Mouse (Mus musculus): Measurements from ENCODE around the gene Pxdn. TPM values are rescaled to one million over a fixed set of nuclear protein-coding genes. Genes with fewer than 3 reads are reported as not detected.
A peak's percentile ranks its signal among the peaks of the same experiment; 100 is the strongest.

Gene Pxdn
- total RNA-seq, 1 experiment from 2014 or later, result 104 TPM

GRCm38 (mm10) chr12:30027721-30028340 lies 90.4 kb downstream of the Pxdn start:
- no peak for DNase-seq

GRCm38 (mm10) chr12:30029111-30029510 lies 91.7 kb downstream of the Pxdn start:
- no peak for DNase-seq

GRCm38 (mm10) chr12:30030571-30030970 lies 93.2 kb downstream of the Pxdn start:
- DNase-seq, result no peak

- DNase-seq, result no peak
These were observed 97.3 kb downstream of the Pxdn start for GRCm38 (mm10) chr12:30034681-30035080.

GRCm38 (mm10) chr12:30035406-30035805 lies 98.0 kb downstream of the Pxdn start:
- no peak for DNase-seq

- DNase-seq, result no peak
These were observed 98.6 kb downstream of the Pxdn start for GRCm38 (mm10) chr12:30035841-30036568.

GRCm38 (mm10) chr12:30036569-30037055 lies 99.2 kb downstream of the Pxdn start:
- no peak for DNase-seq

- peak; percentile 32 for DNase-seq
These were observed 102.2 kb downstream of the Pxdn start for GRCm38 (mm10) chr12:30039565-30039964.

- peak; percentile 39 for DNase-seq
These were observed 102.7 kb downstream of the Pxdn start for GRCm38 (mm10) chr12:30040150-30040549.

GRCm38 (mm10) chr12:30048848-30049247 lies 111.4 kb downstream of the Pxdn start:
- DNase-seq, result no peak

- DNase-seq, result no peak
These were observed 112.4 kb downstream of the Pxdn start for GRCm38 (mm10) chr12:30049818-30050217.

GRCm38 (mm10) chr12:30050235-30050634 lies 112.8 kb downstream of the Pxdn start:
- peak; percentile 57 for DNase-seq

GRCm38 (mm10) chr12:30054761-30055540 lies 117.5 kb downstream of the Pxdn start:
- DNase-seq, result no peak

- no peak for DNase-seq
These were observed 120.6 kb downstream of the Pxdn start for GRCm38 (mm10) chr12:30058044-30058443.

- no peak for DNase-seq
These were observed 124.2 kb downstream of the Pxdn start for GRCm38 (mm10) chr12:30061503-30062117.

- no peak for DNase-seq
These were observed 124.7 kb downstream of the Pxdn start for GRCm38 (mm10) chr12:30062118-30062505.

Other genes starting within 250 kb of the Pxdn start
- not detected in 2 replicates for gene Tpo, start 195.0 kb downstream of the Pxdn start, total RNA-seq (2021)